Mouse (Mus musculus) forebrain, postnatal 0 days (tissue): ENCODE measurements around the gene Abca2. TPM values are rescaled to one million over a fixed set of nuclear protein-coding genes. Genes with fewer than 3 reads are reported as not detected.
A peak's percentile ranks its signal among the peaks of the same experiment; 100 is the strongest.
"Not testable (repeated sequence)": the region's sequence is repeated elsewhere in the genome, so short reads cannot be mapped to it uniquely, and the experiment has no call there.

Source experiments
- ATAC-seq: fragments of 200-750 bp; cut with Nextera tagmentation; 2 replicates; pipeline ENCODE4 v1.8.0; 2017; ENCODE audit warnings: mild to moderate bottlenecking, moderate library complexity
- DNase-seq: peaks from one replicate; pipeline ENCODE4 v3.0.0-alpha.2; 2015
- H3K27ac ChIP-seq: fragments of 300-500 bp; sonication (generic); 2 replicates; pipeline ENCODE4 v1.5.1; 2014; ENCODE audit warnings: low read depth, mild to moderate bottlenecking, antibody characterized with exemption, low read length, moderate library complexity, mixed read lengths
- H3K27me3 ChIP-seq: fragments of 300-500 bp; sonication (generic); 2 replicates; pipeline ENCODE4 v1.6.1; 2014; ENCODE audit warnings: mild to moderate bottlenecking, low read length, mixed read lengths; ENCODE audit not compliant: insufficient read depth
- H3K36me3 ChIP-seq: fragments of 300-500 bp; sonication (generic); 2 replicates; pipeline ENCODE4 v1.6.1; 2014; ENCODE audit warnings: mild to moderate bottlenecking, moderate library complexity; ENCODE audit not compliant: insufficient read depth
- H3K4me1 ChIP-seq: fragments of 300-500 bp; sonication (generic); 2 replicates; pipeline ENCODE4 v1.6.1; 2014; ENCODE audit warnings: antibody characterized with exemption; ENCODE audit not compliant: insufficient read depth
- H3K4me2 ChIP-seq: fragments of 300-500 bp; sonication (generic); 2 replicates; pipeline ENCODE4 v1.6.1; 2014; ENCODE audit warnings: low read depth, mild to moderate bottlenecking, moderate library complexity
- H3K4me3 ChIP-seq: fragments of 300-500 bp; sonication (generic); 2 replicates; pipeline ENCODE4 v1.5.1; 2014; ENCODE audit warnings: low read depth, low read length, mixed read lengths
- H3K9ac ChIP-seq: fragments of 300-500 bp; sonication (generic); 2 replicates; pipeline ENCODE4 v1.6.1; 2014; ENCODE audit warnings: mild to moderate bottlenecking
- H3K9me3 ChIP-seq: fragments of 300-500 bp; sonication (generic); 2 replicates; pipeline ENCODE4 v1.6.1; 2016; ENCODE audit warnings: low read length
- CTCF ChIP-seq: sonication (generic); IDR thresholded peaks from 2 replicates; pipeline ENCODE4 v1.5.1; 2016; ENCODE audit warnings: antibody characterized with exemption, control low read depth, low read depth
- WGBS: fragments of 180-500 bp; shearing (Covaris S2); extraction: QIAGEN DNeasy Blood & Tissue Kit; methylation state at CpG from one replicate; pipeline ENCODE4 v1.1.7; 2014; 5-methylcytosine and 5-hydroxymethylcytosine counted together
- polyA plus RNA-seq: library from polyadenylated mRNA; unstranded; fragments of >200 nt; fragmentation: Nextera tagmentation; extraction: Ambion mirVana; gene quantifications from 2 replicates; pipeline ENCODE4 v1.2.1, GENCODE M21; 2015
- total RNA-seq: library from RNA; depleted of rRNA; stranded (reverse); fragments of >200 nt; gene quantifications from 2 replicates; pipeline ENCODE4 v1.2.3, GENCODE M21; 2014

The Abca2 gene
- total and polyA plus RNA-seq, 2 experiments from 2014 or later = 10.5 to 67.4 TPM

GRCm38 (mm10) chr2:25403994-25404393, 24.5 kb upstream of the Abca2 start:
- WGBS = 66% methylated on average over 4 of the region's 4 CpGs
- H3K9ac ChIP-seq = peak overlapping the region; percentile 100
- H3K4me1 ChIP-seq = peaks cover 12% of the 10 kb centered on the region; the same call in 1 of the 2 replicates
- no peaks in the 10 kb centered on the region for H3K27me3 ChIP-seq
- TF ChIP-seq CTCF = no peak
- no peak for ATAC-seq
- H3K4me3 ChIP-seq = peak overlapping the region; percentile 97
- H3K9me3 ChIP-seq = no peaks in the 10 kb centered on the region
- no peak for DNase-seq
- peak overlapping the region; percentile 97 for H3K27ac ChIP-seq
- H3K4me2 ChIP-seq = peak overlapping the region; percentile 66
- peaks cover 19% of the 10 kb centered on the region for H3K36me3 ChIP-seq

GRCm38 (mm10) chr2:25408908-25409307, 19.6 kb upstream of the Abca2 start:
- no peaks in the 10 kb centered on the region for H3K27me3 ChIP-seq

GRCm38 (mm10) chr2:25413436-25413835, 15.1 kb upstream of the Abca2 start:
- not testable (repeated sequence) for H3K27ac ChIP-seq, H3K4me2 ChIP-seq, H3K9ac ChIP-seq, H3K27me3 ChIP-seq, DNase-seq, H3K4me3 ChIP-seq, ATAC-seq, H3K9me3 ChIP-seq, H3K4me1 ChIP-seq
- H3K36me3 ChIP-seq = peaks cover 29% of the 10 kb centered on the region
- TF ChIP-seq CTCF = peak; percentile 45

More at GRCm38 (mm10) chr2:25408908-25409307, 19.6 kb upstream of the Abca2 start:
- Histone ChIP-seq H3K4me3 (no peak overlapping the region), H3K27ac (no peak overlapping the region), H3K36me3 (peaks cover 43% of the 10 kb centered on the region), H3K9ac (no peak overlapping the region), H3K4me1 (peaks cover 7% of the 10 kb centered on the region; the same call in 1 of the 2 replicates), H3K4me2 (no peak overlapping the region), H3K9me3 (no peaks in the 10 kb centered on the region)
- WGBS = 93% methylated on average over 10 of the region's 10 CpGs
- no peak for TF ChIP-seq CTCF
- DNase-seq (no peak), ATAC-seq (no peak)

- H3K27me3 ChIP-seq = no peaks in the 10 kb centered on the region
- H3K9me3 ChIP-seq = no peaks in the 10 kb centered on the region
- no peak for ATAC-seq
- H3K4me2 ChIP-seq = no peak overlapping the region
- no peak for TF ChIP-seq CTCF
- H3K4me1 ChIP-seq = no peaks in the 10 kb centered on the region
- no peaks in the 10 kb centered on the region for H3K36me3 ChIP-seq
- DNase-seq = no peak
- no peak overlapping the region for H3K27ac ChIP-seq
- no peak overlapping the region for H3K9ac ChIP-seq
- 14% methylated on average over 3 of the region's 3 CpGs for WGBS
- H3K4me3 ChIP-seq = no peak overlapping the region
These were observed 11.1 kb upstream of the Abca2 start for GRCm38 (mm10) chr2:25417426-25417825.

GRCm38 (mm10) chr2:25421896-25422295, 6.6 kb upstream of the Abca2 start:
- no peaks in the 10 kb centered on the region; the same call in 1 of the 2 replicates for H3K27me3 ChIP-seq
- H3K36me3 ChIP-seq = no peaks in the 10 kb centered on the region
- peak; percentile 80 for TF ChIP-seq CTCF
- ATAC-seq (peak; percentile 71), DNase-seq (peak; percentile 75)
- no peak overlapping the region for H3K9ac ChIP-seq
- H3K4me2 ChIP-seq = no peak overlapping the region
- H3K27ac ChIP-seq = no peak overlapping the region
- H3K4me1 ChIP-seq = no peaks in the 10 kb centered on the region
- 23% methylated on average over 3 of the region's 3 CpGs for WGBS
- H3K4me3 ChIP-seq = no peak overlapping the region
- H3K9me3 ChIP-seq = no peaks in the 10 kb centered on the region

- ATAC-seq (no peak), DNase-seq (no peak)
- H3K9ac ChIP-seq = no peak within 1 kb of the TSS
- no peak within 1 kb of the TSS for H3K4me3 ChIP-seq
- H3K36me3 ChIP-seq = no peaks in the 10 kb centered on the region
- H3K27me3 ChIP-seq = no peaks in the 10 kb centered on the region; the same call in 1 of the 2 replicates
- H3K27ac ChIP-seq = no peak within 1 kb of the TSS
- H3K4me1 ChIP-seq = no peaks in the 10 kb centered on the region
- 73% methylated on average over 17 of the region's 17 CpGs for WGBS
- no peaks in the 10 kb centered on the region for H3K9me3 ChIP-seq
- TF ChIP-seq CTCF = no peak
- H3K4me2 ChIP-seq = no peak within 1 kb of the TSS
These were observed 5.7 kb upstream of the Abca2 start, which contains the start of gene Fut7 for GRCm38 (mm10) chr2:25422587-25423410. TSS of gene Fut7 (plus strand) at chr2:25423267.

- ATAC-seq (no peak), DNase-seq (no peak)
- H3K9ac ChIP-seq = no peak overlapping the region
- no peaks in the 10 kb centered on the region for H3K4me1 ChIP-seq
- H3K36me3 ChIP-seq = no peaks in the 10 kb centered on the region
- no peaks in the 10 kb centered on the region for H3K9me3 ChIP-seq
- no peak overlapping the region for H3K4me2 ChIP-seq
- H3K4me3 ChIP-seq = no peak overlapping the region
- no peak for TF ChIP-seq CTCF
- no peaks in the 10 kb centered on the region; the same call in 1 of the 2 replicates for H3K27me3 ChIP-seq
- H3K27ac ChIP-seq = no peak overlapping the region
- WGBS = 62% methylated on average over 1 of the region's 1 CpGs
These were observed 4.9 kb upstream of the Abca2 start for GRCm38 (mm10) chr2:25423626-25424025.
